Mouse (Mus musculus) ovary, postnatal 14 days (tissue): Measurements from ENCODE around the gene Hist1h3i.
"Not testable (repeated sequence)": the region's sequence is repeated elsewhere in the genome, so short reads cannot be mapped to it uniquely, and the experiment has no call there.

Experiments used
- DNase-seq: peaks from one replicate; pipeline ENCODE4 v3.0.0; 2022; ENCODE audit warnings: low spot score

Hist1h3i gene

DNA sequence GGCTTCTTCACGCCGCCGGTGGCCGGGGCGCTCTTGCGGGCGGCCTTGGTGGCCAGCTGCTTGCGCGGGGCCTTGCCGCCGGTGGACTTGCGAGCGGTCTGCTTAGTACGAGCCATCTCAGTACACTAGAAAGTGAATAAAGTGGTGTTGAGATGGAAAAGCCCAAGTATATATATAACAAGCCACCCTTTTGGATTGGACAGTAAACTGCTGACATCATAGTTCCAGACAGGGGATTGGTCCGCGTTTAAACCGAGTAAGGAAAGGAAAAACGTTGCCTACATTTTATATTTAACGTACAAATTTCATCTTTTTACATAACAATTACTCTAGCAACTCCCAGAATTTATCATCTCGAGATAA, at the start of gene Hist1h3i:
Hist1h3i (minus strand) TSS at position 116 of the 363 bp plus-strand sequence.
- peak; percentile 47 for DNase-seq

DNA sequence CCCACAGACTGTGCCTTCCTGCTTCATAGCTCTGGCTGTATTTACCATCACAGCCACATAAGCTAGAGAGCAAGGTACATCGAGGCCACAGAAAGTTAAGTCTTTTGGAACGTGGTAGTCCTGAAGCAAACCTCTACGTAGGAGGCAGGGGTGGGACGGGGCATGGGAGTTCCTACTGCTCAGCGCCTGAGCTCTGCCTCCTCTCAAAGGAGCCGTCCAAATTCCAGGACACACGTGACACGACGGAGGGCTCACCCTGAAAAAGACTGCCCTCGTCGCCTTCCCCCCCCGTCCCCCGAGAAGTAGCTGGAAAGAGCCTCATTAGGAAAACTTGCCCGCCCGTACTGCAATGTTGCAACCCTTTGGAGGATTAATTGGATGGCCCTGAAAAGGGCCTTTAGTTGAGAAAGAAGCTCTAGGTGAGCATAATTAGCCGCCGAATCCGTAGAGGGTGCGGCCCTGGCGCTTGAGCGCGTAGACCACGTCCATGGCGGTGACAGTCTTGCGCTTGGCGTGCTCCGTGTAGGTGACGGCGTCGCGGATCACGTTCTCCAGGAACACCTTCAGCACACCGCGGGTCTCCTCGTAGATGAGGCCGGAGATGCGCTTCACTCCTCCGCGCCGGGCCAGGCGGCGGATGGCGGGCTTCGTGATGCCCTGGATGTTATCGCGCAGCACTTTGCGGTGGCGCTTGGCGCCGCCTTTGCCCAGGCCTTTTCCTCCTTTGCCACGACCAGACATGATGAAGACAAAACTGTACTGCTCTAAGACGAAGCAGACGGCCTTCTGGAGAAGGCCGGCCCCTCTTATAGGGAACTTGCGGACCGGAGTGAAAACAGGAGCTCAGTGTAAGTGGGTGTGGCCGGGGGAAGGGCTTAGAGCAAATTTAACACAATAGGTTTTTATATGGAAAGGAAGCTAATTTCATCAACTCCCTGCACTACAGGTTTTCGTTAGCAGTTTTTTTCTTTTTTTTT, 48.5 kb upstream of the Hist1h3i start, which contains the start of gene Hist1h4n:
Hist1h4n (minus strand) TSS at position 779 of the 977 bp plus-strand sequence.
- not testable (repeated sequence) for DNase-seq

DNA sequence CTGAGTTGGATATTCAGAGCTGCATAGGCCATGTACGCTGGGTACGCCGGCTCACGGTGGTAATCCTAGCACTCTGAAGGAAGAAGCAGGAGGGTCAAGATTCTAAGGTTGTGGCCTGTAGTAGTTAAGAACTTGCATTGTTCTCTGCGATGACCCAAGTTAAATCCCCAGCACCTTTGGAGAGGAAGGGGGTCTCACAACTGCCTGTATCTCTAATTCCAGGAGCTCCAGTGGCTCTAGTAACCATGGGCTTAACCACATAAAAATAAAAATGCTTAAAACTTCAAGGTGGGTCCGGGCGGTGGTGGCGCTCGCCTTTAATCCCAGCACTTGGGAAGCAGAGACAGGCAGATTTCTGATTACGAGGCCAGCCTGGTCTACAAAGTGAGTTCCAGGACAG, 47.2 kb upstream of the Hist1h3i start:
- DNase-seq: no peak

GRCm38 (mm10) chr13:21828511-21828910, 45.3 kb upstream of the Hist1h3i start:
- no peak for DNase-seq

DNA sequence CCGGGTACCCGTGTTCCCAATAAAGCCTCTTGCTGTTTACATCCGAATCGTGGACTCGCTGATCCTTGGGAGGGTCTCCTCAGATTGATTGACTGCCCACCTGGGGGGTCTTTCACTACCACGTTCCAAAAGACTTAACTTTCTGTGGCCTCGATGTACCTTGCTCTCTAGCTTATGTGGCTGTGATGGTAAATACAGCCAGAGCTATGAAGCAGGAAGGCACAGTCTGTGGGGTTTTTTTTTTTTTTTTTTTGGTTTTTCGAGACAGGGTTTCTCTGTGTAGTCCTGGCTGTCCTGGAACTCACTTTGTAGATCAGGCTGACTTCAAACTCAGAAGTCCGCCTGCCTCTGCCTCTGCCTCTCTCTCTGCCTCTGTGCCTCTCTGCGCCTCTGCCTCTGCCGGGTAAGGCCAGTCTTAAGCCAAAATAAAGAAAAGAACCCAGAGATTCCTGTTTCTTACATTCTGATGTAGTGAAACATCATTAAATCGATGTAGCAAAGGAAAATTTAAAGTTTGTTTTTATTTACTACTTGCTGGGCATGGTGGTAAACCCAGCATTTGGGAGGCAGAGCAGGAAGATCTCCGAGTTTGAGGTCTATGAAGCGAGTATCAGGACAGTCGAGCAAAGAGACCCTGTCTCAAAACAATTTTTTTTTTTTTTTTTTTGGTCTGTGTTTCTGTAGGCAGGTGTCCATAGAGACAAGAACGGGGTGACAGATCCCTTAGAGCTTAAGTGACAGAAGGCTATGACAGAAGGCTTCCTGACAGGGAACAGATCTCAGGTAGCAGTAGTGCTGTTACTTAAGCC, 37.1 kb upstream of the Hist1h3i start:
- not testable (repeated sequence) for DNase-seq

GRCm38 (mm10) chr13:21812092-21812491, 28.9 kb upstream of the Hist1h3i start:
- DNase-seq: not testable (repeated sequence)

DNA sequence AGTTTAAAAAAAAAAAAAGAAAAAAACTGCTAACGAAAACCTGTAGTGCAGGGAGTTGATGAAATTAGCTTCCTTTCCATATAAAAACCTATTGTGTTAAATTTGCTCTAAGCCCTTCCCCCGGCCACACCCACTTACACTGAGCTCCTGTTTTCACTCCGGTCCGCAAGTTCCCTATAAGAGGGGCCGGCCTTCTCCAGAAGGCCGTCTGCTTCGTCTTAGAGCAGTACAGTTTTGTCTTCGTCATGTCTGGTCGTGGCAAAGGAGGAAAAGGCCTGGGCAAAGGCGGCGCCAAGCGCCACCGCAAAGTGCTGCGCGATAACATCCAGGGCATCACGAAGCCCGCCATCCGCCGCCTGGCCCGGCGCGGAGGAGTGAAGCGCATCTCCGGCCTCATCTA, 28.4 kb upstream of the Hist1h3i start, which contains the start of gene Hist1h4m:
Hist1h4m (plus strand) TSS at position 208 of the 400 bp plus-strand sequence.
- DNase-seq: not testable (repeated sequence)

GRCm38 (mm10) chr13:21811074-21811473, 27.9 kb upstream of the Hist1h3i start:
- DNase-seq: not testable (repeated sequence)

DNA sequence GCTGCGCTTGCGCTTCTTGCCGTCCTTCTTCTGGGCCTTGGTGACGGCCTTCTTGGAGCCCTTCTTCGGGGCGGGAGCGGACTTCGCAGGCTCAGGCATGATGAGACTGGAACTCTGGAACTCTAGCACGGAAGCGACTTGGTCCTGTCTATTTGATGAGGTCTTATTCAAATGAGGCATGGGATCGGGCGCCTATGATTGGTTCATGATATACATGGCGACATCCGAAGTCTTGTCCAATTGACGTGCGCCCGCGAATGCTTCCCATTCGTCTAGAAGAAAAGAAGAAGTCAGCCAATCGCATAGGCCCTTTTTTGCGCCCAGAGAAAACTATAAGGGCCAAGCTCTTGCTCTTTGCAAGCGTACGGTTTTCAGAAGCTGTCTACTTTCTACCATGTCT, 26.9 kb upstream of the Hist1h3i start, which contains the start of the genes Hist1h2bq and Hist1h2ao:
Hist1h2bq (minus strand) TSS at position 125 of the 400 bp plus-strand sequence.
Hist1h2ao (plus strand) TSS at position 393 of the 400 bp plus-strand sequence.
- not testable (repeated sequence) for DNase-seq

DNA sequence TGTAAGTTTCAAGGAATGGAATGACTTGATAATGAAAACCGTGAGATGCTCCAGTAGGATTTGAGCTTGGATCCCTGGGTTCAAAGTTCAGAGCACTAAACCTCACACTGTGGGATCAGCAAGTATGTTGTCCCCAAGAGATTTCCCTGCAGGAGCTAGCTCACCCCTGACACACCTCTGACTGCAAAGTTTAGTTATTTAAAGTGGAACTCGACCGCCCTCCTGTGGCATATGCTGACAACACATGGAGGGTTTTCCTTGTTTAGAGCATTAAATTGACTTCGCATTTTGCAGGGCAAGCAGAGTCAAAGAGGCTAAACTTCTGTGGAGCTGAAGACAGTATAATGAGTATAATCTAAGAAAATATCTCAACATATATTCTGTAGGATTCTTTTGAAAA, 19.9 kb upstream of the Hist1h3i start:
- DNase-seq: not testable (repeated sequence)

DNA sequence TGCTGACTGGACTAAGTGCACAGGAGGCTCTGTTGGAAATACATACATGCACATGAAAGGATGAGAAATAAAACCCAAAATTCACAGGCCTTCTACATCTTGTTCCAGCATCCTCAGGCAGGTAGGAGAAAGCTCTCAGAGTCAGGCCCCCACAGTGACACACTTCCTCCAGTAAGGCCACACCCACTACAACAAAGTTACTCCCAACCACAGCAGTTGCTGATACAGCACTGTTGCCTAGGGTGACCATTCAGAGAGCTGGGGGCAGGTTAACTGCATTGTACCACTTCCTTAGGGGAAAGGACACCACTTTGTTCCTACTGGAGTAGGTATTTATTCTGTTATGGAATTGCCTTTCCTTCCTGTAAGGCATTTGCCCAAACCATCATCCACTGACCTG, 14.0 kb upstream of the Hist1h3i start:
- not testable (repeated sequence) for DNase-seq

DNA sequence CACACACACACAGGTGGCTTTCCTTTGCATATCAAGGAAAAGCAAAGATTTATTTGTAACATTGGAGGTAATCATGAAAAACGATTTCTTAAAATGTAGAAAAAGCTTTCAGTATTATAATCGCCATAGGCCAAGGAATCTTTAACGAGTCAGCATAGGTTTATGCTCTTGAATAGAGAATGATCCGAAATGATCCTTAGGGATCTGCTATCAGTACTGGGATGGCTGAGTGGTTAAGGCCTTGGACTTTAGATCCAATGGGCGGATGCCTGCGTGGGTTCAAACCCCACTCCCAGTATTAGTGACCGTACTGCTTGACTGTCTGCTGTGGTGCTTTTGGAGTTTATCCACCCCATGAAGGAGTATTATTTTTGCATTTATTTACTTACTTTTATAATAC, 12.4 kb upstream of the Hist1h3i start:
- DNase-seq: no peak

GRCm38 (mm10) chr13:21790601-21791283, 7.6 kb upstream of the Hist1h3i start:
- DNase-seq: no peak

DNA sequence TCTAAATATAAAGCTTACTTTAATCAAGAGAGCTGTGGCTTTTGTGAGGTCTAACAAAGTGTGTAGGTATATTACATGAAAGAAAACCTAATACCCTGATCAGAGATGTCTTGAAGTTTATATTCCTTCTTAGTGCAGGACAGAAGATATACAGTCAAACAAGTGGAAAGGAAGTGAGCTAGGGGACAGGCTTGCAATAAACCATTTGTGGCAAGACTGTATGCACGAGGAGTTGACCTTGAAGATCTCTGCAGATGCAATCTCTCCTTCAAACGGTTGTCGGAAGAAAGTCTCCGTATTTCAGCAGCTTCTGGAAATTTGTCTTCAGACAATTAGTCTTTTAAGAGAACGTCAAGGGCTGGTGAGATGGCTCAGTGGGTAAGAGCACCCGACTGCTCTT, 6.8 kb upstream of the Hist1h3i start:
- no peak for DNase-seq

- DNase-seq: no peak
Measured at GRCm38 (mm10) chr13:21787760-21788593, 4.8 kb upstream of the Hist1h3i start.

DNA sequence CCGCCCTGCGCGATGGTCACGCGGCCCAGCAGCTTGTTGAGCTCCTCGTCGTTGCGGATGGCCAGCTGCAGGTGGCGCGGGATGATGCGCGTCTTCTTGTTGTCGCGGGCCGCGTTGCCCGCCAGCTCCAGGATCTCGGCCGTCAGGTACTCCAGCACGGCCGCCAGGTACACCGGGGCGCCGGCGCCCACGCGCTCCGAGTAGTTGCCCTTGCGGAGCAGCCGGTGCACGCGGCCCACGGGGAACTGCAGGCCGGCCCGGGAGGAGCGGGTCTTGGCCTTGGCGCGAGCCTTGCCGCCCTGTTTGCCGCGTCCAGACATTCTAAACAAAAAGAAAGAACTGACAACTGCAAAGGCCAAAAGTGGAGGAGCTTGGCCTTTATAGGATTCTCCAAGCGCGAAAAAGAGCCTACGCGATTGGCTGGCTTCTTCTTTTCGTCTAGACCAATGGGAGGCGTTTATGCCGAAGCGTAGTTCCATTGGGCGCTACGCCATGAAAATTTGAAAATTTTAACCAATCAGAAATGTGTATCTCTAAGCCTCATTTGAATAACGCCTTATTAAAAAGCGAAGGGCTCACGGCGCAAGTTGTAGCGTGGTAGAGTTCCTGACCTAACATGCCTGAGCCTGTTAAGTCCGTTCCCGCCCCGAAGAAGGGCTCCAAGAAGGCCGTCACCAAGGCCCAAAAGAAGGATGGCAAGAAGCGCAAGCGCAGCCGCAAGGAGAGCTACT, 3.9 kb upstream of the Hist1h3i start, which contains the start of the genes Hist1h2an and Hist1h2bp:
Hist1h2an (minus strand) TSS at position 320 of the 731 bp plus-strand sequence.
Hist1h2bp (plus strand) TSS at position 563 of the 731 bp plus-strand sequence.
- DNase-seq: peak; percentile 91

- no peak for DNase-seq
Measured at GRCm38 (mm10) chr13:21786189-21786898, 3.2 kb upstream of the Hist1h3i start.

DNA sequence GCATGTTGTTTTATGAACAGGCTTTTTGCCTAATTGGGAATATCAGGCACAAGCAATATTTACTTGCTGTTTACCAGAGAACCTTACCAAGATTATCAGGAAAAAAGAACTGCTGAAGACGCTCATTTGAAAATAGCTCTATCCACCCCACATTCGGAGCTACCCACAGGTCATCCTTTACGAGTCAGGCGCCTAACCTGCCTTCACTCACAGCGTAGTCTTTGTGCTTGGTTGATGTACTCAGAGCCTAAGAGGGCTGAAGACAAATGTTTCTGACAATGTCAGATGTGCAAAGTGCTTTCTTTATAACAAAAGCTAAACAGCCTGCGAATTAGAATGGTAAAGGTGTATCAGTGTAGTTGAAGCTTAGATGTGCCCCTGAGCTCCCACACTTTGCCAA, 1.1 kb upstream of the Hist1h3i start:
- no peak for DNase-seq

DNA sequence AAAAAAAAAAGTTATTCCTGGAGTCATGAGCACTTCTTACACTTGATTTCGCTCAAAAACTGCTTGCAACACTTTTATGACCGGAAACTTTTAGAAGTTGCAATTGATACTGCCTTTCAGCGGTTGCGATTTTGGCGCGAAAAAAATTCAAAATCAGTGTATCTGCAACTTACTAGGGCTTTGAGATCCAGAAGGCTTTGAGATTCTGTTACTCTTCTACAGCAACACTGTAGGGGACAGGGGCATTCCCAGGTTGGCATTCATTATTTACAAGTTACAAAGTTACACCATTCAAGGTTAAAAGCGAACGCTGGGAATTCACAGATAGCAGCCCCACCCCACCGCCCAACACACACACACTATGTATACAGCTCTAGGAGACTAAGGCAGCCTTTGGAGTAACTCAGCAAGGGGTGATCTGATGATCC, 578 bp upstream of the Hist1h3i start:
- no peak for DNase-seq
